Mouse (Mus musculus): ENCODE results near the gene Terb2.
A peak's percentile ranks its signal among the peaks of the same experiment; 100 is the strongest.

Terb2 gene

DNA sequence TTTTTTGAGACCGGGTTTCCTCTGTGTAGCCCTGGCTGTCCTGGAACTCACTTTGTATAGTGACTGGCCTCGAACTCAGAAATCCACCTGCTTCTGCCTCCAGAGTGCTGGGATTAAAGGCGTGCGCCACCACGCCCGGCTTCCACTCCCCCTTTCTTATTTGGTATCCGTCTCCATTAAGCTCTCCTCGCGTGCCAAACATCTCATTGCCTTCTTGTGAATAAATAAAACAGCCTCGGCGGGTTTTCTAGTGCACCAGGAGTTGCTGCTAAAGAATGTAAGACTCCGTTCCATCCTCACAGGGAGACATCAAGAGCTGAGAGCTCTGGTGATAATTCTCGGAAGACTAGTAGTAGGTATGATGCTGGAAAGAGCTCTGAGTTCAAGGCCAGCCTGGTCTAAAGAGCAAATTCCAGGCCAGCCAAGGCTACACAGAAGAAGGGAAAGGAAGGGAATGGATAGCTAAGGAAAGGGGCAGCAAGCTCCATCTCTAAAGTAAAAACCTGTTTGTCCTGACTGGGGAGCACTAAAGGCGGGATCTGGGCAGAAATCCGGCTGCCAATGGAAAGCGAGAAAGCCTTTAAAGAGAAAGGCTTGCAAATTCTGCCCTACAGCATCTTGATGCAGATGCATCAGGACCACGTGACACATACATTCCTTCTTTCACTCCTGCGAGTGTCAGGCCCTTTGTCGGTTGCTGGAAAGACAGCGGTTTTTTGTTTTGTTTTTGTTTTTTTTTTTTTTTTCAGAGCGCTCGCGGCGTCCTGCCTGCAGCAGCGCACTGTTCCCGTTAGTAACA, 47.9 kb downstream of the Terb2 start:
- peak; percentile 61 for DNase-seq

DNA sequence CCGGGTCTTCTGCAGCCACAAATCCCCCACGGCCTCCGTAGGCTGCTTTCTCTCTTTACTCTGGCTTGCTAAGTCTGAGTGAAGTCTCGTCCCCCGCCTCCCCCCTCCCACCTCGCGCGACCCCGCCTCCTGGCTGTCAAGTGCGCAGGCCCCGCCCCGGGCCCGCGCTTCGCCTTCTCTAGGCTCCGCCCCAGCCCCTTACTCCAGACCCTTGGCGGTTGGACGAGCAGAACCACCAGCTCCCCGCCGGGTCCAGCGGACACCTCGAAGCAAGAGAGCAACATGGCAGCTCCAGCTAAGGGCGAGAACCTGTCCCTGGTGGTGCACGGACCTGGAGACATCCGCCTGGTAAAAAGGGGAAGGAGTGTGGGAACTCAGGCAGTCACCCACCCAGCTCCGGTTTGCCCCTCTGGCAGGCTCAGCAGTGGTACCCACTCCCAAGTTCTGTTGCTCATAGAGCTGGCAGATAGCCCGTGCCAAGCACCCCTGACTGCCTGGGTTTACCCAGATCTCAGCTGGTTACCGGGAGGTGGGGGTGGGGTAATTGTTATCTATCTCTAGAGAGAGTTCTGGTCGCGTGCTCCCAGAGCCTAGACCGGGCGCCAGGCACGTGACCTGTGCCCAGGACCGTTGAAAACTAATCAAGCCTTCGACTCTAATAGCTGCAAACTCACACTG, 48.7 kb downstream of the Terb2 start, which contains the start of gene Sord:
TSS of gene Sord (plus strand) at position 139 of the 678 bp plus-strand sequence.
- peak; percentile 83 for DNase-seq

- DNase-seq: peak; percentile 82
Measured at GRCm38 (mm10) chr2:122235425-122235824, 49.4 kb downstream of the Terb2 start.

DNA sequence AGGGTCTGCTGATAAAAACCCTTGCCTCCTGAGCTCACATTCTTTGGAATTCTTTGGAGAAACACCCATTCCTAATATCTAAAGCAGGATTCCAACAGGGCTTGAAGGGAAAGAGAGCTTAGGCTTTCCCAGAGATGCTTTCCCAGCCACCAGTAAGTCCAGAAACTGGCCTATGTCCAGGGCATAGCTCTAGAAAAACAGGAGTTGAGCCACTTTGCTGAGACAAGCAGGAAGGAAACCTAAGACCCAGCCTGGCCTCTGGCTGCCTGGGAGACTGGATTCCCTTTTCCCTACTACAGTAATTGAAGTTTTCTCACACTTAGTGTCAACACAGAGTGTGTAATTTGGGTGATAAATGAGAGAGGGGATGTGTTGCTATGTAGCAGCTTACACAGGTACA, 50.2 kb downstream of the Terb2 start:
- peak; percentile 58 for DNase-seq

DNA sequence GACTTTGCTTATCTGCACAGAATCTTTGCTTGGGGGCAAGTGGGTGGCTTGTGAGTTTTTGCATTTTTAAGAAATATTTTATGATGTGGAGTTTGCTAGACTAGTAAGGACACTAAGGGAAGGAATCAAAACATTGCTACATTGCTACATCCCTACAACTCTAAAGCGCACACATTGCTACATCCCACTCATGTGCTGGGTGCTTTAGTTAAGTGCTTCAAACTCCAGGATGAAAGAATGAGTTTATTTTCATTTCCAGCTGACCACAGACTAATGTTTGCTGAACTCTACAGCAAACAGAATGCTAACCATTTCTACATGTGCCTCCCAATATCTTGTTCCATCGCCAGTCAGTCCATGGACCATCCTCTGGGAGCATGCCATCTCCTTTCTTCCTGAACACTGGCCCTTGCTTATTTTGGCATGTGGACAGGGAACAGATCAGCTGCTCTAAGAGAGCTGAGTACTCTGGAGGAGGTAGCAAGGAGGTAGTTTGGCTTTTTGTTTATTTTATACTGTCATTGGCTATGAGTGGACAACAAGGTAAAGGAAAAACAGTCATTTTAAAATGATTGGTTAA, 51.9 kb downstream of the Terb2 start:
- peak; percentile 49 for DNase-seq

- DNase-seq: peak; percentile 37
Measured at GRCm38 (mm10) chr2:122240735-122241134, 54.7 kb downstream of the Terb2 start.

GRCm38 (mm10) chr2:122241226-122241625, 55.2 kb downstream of the Terb2 start:
- peak; percentile 61 for DNase-seq

GRCm38 (mm10) chr2:122241935-122242334, 55.9 kb downstream of the Terb2 start:
- peak; percentile 74 for DNase-seq

GRCm38 (mm10) chr2:122243671-122244131, 57.6 kb downstream of the Terb2 start:
- peak; percentile 88 for DNase-seq

DNA sequence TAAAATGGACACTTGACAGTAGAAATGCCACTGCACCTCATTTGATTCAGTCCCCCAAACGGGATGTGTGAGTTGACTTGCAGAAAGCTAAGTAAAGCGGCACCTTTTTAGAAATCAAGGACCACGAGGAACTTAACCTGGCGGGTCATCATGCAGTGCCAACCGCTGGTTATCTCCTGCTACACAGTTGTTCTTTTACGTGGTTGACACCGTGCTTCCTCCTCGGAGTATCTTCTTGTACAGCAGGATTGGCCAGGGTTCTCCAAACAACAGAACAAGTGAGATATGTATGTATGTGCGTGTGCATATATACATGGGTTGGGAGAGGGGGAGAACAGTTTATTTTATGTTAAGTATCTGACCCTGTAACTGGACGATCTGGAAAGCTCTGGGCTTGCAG, 61.7 kb downstream of the Terb2 start:
- DNase-seq: no peak

DNA sequence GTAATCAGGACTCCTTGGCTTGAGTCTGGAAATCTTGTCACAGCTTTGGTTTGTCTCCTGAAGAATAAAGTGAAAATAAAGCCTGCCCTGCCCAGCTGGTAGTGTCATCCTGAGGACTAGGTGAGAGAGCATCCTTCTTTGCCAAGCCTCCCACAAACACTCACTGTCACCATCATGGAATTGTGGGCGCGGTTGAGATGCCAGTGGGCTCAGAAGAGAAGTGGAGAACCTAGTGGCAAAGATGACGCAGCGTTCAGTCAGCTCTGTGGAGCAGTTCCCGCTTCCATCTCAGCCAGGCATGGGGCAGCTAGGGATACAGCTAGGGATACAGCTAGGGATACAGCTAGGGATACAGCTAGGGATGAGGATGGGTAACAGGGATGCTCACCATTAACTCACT, 69.9 kb downstream of the Terb2 start:
- no peak for DNase-seq

Measured in kidney, adult 11 months (tissue).